Mouse (Mus musculus) limb, embryonic 10.5 days (tissue): ENCODE measurements around the gene Clybl. TPM values are rescaled to one million over a fixed set of nuclear protein-coding genes. Genes with fewer than 3 reads are reported as not detected.

Source experiments
- DNase-seq: peaks from one replicate; pipeline ENCODE4 v3.0.0-alpha.2; 2017; ENCODE audit warnings: low spot score
- H3K27ac ChIP-seq: fragments of 300-500 bp; sonication (generic); 2 replicates; pipeline ENCODE4 v1.5.1; 2016; ENCODE audit warnings: mild to moderate bottlenecking
- H3K27me3 ChIP-seq: fragments of 300-500 bp; sonication (generic); 2 replicates; pipeline ENCODE4 v1.6.1; 2016; ENCODE audit warnings: low read depth, mild to moderate bottlenecking; ENCODE audit not compliant: poor library complexity, severe bottlenecking
- H3K36me3 ChIP-seq: fragments of 300-500 bp; sonication (generic); 2 replicates; pipeline ENCODE4 v1.6.1; 2016; ENCODE audit warnings: mild to moderate bottlenecking, moderate library complexity
- H3K4me1 ChIP-seq: fragments of 300-500 bp; sonication (generic); 2 replicates; pipeline ENCODE4 v1.6.1; 2016
- H3K4me3 ChIP-seq: fragments of 300-500 bp; sonication (generic); 2 replicates; pipeline ENCODE4 v1.5.1; 2016; ENCODE audit warnings: mild to moderate bottlenecking, moderate library complexity
- H3K9me3 ChIP-seq: fragments of 300-500 bp; sonication (generic); replicated peaks from 2 replicates; pipeline ENCODE4 v1.6.1; 2016; ENCODE audit warnings: mild to moderate bottlenecking
- whole genome bisulfite sequencing: fragments of 180-500 bp; shearing (Covaris S2); methylation state at CpG from one replicate; pipeline ENCODE4 v1.1.7; 2016; 5-methylcytosine and 5-hydroxymethylcytosine counted together
- polyA plus RNA-seq: library from polyadenylated mRNA; unstranded; fragments of >200 nt; fragmentation: Nextera tagmentation; extraction: Ambion mirVana; gene quantifications from 2 replicates; pipeline ENCODE4 v1.2.1, GENCODE M21; 2016

Clybl gene
- polyA plus RNA-seq, 1 experiment from 2014 or later, result 25.1 TPM

- Histone ChIP-seq H3K27me3 (0 out of 2 replicates have a peak, but pooled peaks cover 3% of the 10 kb centered on the region), H3K4me1 (peaks cover 19% of the 10 kb centered on the region), H3K36me3 (no peaks in the 10 kb centered on the region), H3K4me3 (no peak overlapping the region), H3K9me3 (no peaks in the 10 kb centered on the region), H3K27ac (0 out of 2 replicates have a peak overlapping the region, but pooled peaks have one; percentile 14)
- no peak for DNase-seq
- WGBS, result 72% methylated on average over 7 of the region's 7 CpGs
Observed at GRCm38 (mm10) chr14:122265214-122265613, 83.7 kb downstream of the Clybl start.

DNA sequence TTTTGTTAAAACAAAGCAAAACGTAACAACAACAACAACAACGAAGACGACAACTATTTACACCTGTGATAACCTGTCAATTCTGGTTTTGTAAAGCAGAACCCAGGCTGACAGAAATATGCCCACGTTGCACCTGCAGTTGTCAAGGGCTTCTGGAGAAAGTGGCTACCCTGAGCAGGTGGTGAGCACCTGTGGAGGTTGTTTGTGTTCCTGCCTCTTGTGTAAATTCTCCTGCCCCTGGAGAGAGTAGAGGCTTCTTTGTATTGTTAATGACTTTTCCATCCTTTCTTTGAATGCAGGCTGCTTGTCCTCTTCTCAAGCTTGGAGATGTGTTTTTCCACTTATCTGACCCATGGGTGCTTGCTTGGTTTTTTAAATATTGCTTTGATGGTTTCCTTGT lies 86.1 kb downstream of the Clybl start:
- peaks cover 35% of the 10 kb centered on the region for H3K4me1 ChIP-seq
- no peak for DNase-seq
- no peak overlapping the region for H3K4me3 ChIP-seq
- 0 out of 2 replicates have a peak, but pooled peaks cover 3% of the 10 kb centered on the region for H3K27me3 ChIP-seq
- no peak overlapping the region for H3K27ac ChIP-seq
- 29% methylated on average over 4 of the region's 4 CpGs for WGBS
- H3K9me3 ChIP-seq, result no peaks in the 10 kb centered on the region
- no peaks in the 10 kb centered on the region for H3K36me3 ChIP-seq

GRCm38 (mm10) chr14:122271104-122271746 lies 89.7 kb downstream of the Clybl start:
- H3K27me3 ChIP-seq, result 0 out of 2 replicates have a peak, but pooled peaks cover 3% of the 10 kb centered on the region
- DNase-seq, result no peak

GRCm38 (mm10) chr14:122277142-122277541 lies 95.6 kb downstream of the Clybl start:
- H3K36me3 ChIP-seq, result no peaks in the 10 kb centered on the region
- H3K4me3 ChIP-seq, result no peak overlapping the region
- peaks cover 30% of the 10 kb centered on the region for H3K4me1 ChIP-seq
- H3K9me3 ChIP-seq, result no peaks in the 10 kb centered on the region
- peaks cover 23% of the 10 kb centered on the region; the same call in 1 of the 2 replicates for H3K27me3 ChIP-seq
- DNase-seq, result no peak
- 95% methylated on average over 8 of the region's 8 CpGs for WGBS
- no peak overlapping the region for H3K27ac ChIP-seq

More at GRCm38 (mm10) chr14:122271104-122271746, 89.7 kb downstream of the Clybl start:
- Histone ChIP-seq H3K27ac (peak overlapping the region; percentile 68), H3K4me3 (no peak overlapping the region), H3K4me1 (peaks cover 18% of the 10 kb centered on the region), H3K36me3 (no peaks in the 10 kb centered on the region), H3K9me3 (no peaks in the 10 kb centered on the region)
- WGBS, result 37% methylated on average over 14 of the region's 14 CpGs

- no peak for DNase-seq
- no peak overlapping the region for H3K27ac ChIP-seq
Observed at GRCm38 (mm10) chr14:122279462-122280308, 98.2 kb downstream of the Clybl start.

DNA sequence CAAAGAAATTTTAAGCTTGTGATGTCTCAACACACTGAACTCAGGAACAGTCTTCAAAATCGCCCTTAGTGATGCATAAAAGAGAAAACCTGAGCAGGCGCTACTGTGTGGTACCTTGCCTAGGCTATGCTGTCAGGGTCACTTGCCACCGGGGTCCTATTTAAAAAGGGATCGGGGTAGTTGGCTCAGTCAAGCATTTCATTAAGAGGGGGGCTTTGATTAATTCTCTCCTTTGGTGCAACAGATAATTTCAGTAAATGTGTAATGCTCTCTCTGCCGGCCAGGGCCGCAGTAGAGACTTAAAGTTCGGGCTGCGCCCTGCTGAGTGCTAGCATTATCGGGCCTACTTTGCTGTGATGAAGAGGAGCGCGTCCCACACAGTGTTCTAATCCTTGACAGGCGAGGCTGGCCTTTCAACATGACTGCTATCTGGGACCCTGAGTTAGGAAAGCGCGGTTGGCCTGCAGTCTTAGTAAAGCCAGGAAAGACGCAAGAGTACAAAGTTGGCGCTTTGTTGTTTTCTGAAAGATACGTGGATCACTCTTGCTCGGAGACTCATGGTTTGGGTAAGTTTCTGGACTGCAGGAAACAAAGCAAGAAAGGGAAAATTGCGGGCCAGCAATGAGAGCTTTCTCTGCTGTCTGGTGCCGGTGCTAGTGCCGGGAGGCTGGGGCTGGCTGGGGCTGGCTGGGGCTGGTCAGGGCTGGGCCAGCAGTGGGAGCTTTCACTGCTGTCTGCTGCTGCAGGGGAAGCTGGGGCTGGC lies 99.0 kb downstream of the Clybl start:
- peaks cover 25% of the 10 kb centered on the region for H3K4me1 ChIP-seq
- no peaks in the 10 kb centered on the region for H3K9me3 ChIP-seq
- H3K4me3 ChIP-seq, result no peak overlapping the region
- peak; percentile 78 for DNase-seq
- H3K27me3 ChIP-seq, result peaks cover 33% of the 10 kb centered on the region
- WGBS, result 26% methylated on average over 21 of the region's 21 CpGs
- no peaks in the 10 kb centered on the region for H3K36me3 ChIP-seq
- peak overlapping the region; percentile 80 for H3K27ac ChIP-seq

More at GRCm38 (mm10) chr14:122279462-122280308, 98.2 kb downstream of the Clybl start:
- peaks cover 25% of the 10 kb centered on the region for H3K4me1 ChIP-seq
- no peaks in the 10 kb centered on the region for H3K36me3 ChIP-seq
- H3K9me3 ChIP-seq, result no peaks in the 10 kb centered on the region
- WGBS, result 66% methylated on average over 16 of the region's 16 CpGs
- H3K4me3 ChIP-seq, result no peak overlapping the region
- peaks cover 33% of the 10 kb centered on the region for H3K27me3 ChIP-seq

DNA sequence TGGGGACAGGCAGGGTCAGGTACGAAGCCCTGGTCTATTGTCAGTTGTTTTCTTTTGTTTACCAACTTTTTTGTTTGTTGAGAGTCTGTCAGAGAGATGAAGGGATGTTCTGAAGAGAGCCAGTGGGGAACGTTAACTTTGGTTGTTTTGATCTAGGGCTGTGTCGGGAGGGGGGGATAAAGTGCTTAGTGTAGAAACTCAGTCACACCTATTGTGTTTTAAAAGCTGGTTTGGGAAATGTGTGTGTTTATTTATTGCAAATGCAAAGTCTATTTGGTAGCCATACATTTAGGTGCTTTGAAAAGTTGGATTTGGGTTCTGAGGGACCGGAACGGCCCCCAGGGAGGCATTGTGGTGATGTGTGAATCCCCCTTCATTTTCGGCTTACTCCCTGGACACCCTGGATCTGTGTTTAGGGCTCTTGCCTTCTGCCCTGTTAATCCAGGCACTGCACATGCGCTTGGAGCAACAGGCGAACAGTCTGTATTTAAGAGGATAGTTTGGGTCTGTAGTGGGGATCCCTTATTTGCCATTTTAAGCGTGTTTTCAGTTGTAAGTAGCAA lies 99.6 kb downstream of the Clybl start:
- no peaks in the 10 kb centered on the region for H3K36me3 ChIP-seq
- H3K27me3 ChIP-seq, result peaks cover 33% of the 10 kb centered on the region
- no peak overlapping the region for H3K4me3 ChIP-seq
- H3K4me1 ChIP-seq, result peaks cover 25% of the 10 kb centered on the region
- WGBS, result 34% methylated on average over 9 of the region's 9 CpGs
- no peaks in the 10 kb centered on the region for H3K9me3 ChIP-seq
- DNase-seq, result no peak
- H3K27ac ChIP-seq, result peak overlapping the region; percentile 80

DNA sequence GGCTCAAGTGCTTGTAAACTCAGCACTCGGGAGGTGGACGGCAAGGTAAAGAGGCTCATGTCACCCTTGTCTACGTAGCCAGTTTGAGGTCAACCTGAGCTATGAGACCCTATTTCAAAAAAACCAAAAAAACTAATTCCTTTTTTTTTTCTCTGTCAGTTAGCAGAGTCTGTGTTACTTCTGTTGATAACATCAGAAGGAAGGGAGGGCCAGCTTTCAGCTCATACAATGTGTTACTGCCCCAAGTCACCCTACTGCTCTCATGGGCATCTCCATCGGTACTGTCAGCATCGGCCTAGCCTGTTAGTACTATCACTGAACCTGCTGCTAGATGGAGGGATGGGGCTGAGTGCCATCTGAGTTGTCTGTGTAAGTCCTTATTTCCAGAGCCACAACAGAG lies 102.5 kb downstream of the Clybl start:
- H3K9me3 ChIP-seq, result no peaks in the 10 kb centered on the region
- no peaks in the 10 kb centered on the region for H3K36me3 ChIP-seq
- H3K4me3 ChIP-seq, result no peak overlapping the region
- DNase-seq, result no peak
- H3K4me1 ChIP-seq, result peaks cover 32% of the 10 kb centered on the region
- no peak overlapping the region for H3K27ac ChIP-seq
- peaks cover 33% of the 10 kb centered on the region for H3K27me3 ChIP-seq
- 89% methylated on average over 5 of the region's 5 CpGs for WGBS

- H3K36me3 ChIP-seq, result no peaks in the 10 kb centered on the region
- H3K4me1 ChIP-seq, result peaks cover 20% of the 10 kb centered on the region
- no peak for DNase-seq
- H3K4me3 ChIP-seq, result no peak overlapping the region
- no peak overlapping the region for H3K27ac ChIP-seq
- no peaks in the 10 kb centered on the region for H3K9me3 ChIP-seq
- WGBS, result 52% methylated on average over 4 of the region's 4 CpGs
- H3K27me3 ChIP-seq, result no peaks in the 10 kb centered on the region
Observed at GRCm38 (mm10) chr14:122296399-122296798, 114.9 kb downstream of the Clybl start.

DNA sequence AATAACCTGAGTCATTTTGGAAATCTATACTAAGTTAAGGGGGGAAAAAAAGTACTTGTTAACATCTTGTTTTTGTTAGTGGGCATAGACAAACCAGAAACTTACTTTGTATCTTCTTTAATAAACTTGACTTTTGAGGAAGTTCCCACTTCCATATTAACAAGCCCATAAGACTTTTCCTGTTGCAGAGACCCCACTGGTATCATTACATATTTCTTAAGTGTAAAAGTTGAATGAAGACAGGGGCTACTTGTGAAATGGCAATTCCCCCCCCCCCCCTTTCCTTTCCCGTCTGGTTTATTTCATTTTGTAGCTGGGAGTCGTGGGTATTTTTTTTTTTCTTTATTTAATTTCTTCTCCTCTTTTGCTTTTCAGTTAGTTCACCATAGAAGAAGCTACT lies 115.4 kb downstream of the Clybl start:
- Histone ChIP-seq H3K4me1 (peaks cover 16% of the 10 kb centered on the region), H3K4me3 (no peak overlapping the region), H3K9me3 (no peaks in the 10 kb centered on the region), H3K27ac (no peak overlapping the region), H3K27me3 (no peaks in the 10 kb centered on the region), H3K36me3 (no peaks in the 10 kb centered on the region)
- DNase-seq, result no peak
- 48% methylated on average over 2 of the region's 2 CpGs for WGBS

- peaks cover 16% of the 10 kb centered on the region for H3K4me1 ChIP-seq
- no peak overlapping the region for H3K4me3 ChIP-seq
- no peaks in the 10 kb centered on the region for H3K36me3 ChIP-seq
- 53% methylated on average over 11 of the region's 11 CpGs for WGBS
- no peaks in the 10 kb centered on the region for H3K27me3 ChIP-seq
- H3K9me3 ChIP-seq, result no peaks in the 10 kb centered on the region
- no peak for DNase-seq
- H3K27ac ChIP-seq, result no peak overlapping the region
Observed at GRCm38 (mm10) chr14:122297386-122298109, 116.0 kb downstream of the Clybl start.

DNA sequence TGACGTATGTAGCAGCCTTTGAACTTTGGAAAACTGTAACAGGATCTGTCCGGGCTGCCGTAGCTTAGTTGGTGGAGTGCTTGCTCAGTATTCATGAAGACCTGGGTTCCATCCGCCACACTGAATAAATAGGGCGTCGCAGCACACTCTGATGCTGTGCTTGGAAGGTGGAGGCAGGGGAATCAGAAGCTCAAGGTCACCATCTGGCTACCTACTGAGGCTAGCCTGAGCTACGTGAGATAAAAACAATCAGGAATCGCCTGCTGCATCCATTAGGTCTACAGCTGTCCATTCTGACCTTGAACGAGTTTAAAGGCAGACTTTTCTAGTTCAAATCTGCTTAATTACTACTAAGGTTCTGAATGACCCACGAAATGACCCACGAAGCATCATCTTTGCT lies 118.8 kb downstream of the Clybl start:
- H3K4me1 ChIP-seq, result peaks cover 16% of the 10 kb centered on the region
- H3K4me3 ChIP-seq, result no peak overlapping the region
- no peaks in the 10 kb centered on the region for H3K27me3 ChIP-seq
- 84% methylated on average over 11 of the region's 11 CpGs for WGBS
- no peaks in the 10 kb centered on the region for H3K9me3 ChIP-seq
- no peak overlapping the region for H3K27ac ChIP-seq
- DNase-seq, result no peak
- H3K36me3 ChIP-seq, result no peaks in the 10 kb centered on the region
